Mouse (Mus musculus): ENCODE data around the gene Bcdin3d. TPM values are rescaled to one million over a fixed set of nuclear protein-coding genes. Genes with fewer than 3 reads are reported as not detected.

The Bcdin3d gene
- total RNA-seq, 2 experiments from 2014 or later: 1.3 TPM

Other genes with a start within 250 kb of the Bcdin3d start
- not detected in 2 replicates for gene Kcnh3, start 249.9 kb downstream of the Bcdin3d start, total RNA-seq (2015; ENCODE audit: low replicate concordance)
- not detected in 2 replicates for gene Kcnh3, start 249.9 kb downstream of the Bcdin3d start, total RNA-seq (2017; ENCODE audit: low replicate concordance)
- 18.4 and 26.4 TPM in 2 replicates for gene Mcrs1, start 222.8 kb downstream of the Bcdin3d start, total RNA-seq (2015; ENCODE audit: low replicate concordance)
- gene Mcrs1, start 222.8 kb downstream of the Bcdin3d start, total RNA-seq (2017; ENCODE audit: low replicate concordance): 13.4 and 15.5 TPM in 2 replicates
- 4.0 TPM in 1 of 2 replicates, not detected in the other for gene Prpf40b, start 179.6 kb downstream of the Bcdin3d start, total RNA-seq (2015; ENCODE audit: low replicate concordance)
- 1.0 TPM in 1 of 2 replicates, not detected in the other for gene Prpf40b, start 179.6 kb downstream of the Bcdin3d start, total RNA-seq (2017; ENCODE audit: low replicate concordance)
- gene Fam186b, start 178.8 kb downstream of the Bcdin3d start, total RNA-seq (2015; ENCODE audit: low replicate concordance): not detected in 2 replicates
- gene Fam186b, start 178.8 kb downstream of the Bcdin3d start, total RNA-seq (2017; ENCODE audit: low replicate concordance): not detected in 2 replicates
- gene Fmnl3, start 104.2 kb downstream of the Bcdin3d start, total RNA-seq (2015; ENCODE audit: low replicate concordance): 3.6 and 5.0 TPM in 2 replicates
- 1.5 and 2.7 TPM in 2 replicates for gene Fmnl3, start 104.2 kb downstream of the Bcdin3d start, total RNA-seq (2017; ENCODE audit: low replicate concordance)
- gene Tmbim6, start 81.8 kb downstream of the Bcdin3d start, total RNA-seq (2015; ENCODE audit: low replicate concordance): 179 and 219 TPM in 2 replicates
- 95.3 and 151 TPM in 2 replicates for gene Tmbim6, start 81.8 kb downstream of the Bcdin3d start, total RNA-seq (2017; ENCODE audit: low replicate concordance)
- 0.84 TPM in 1 of 2 replicates, not detected in the other for gene Nckap5l, start 17.0 kb downstream of the Bcdin3d start, total RNA-seq (2015; ENCODE audit: low replicate concordance)
- gene Nckap5l, start 17.0 kb downstream of the Bcdin3d start, total RNA-seq (2017; ENCODE audit: low replicate concordance): not detected in 2 replicates
- not detected in 2 replicates for gene Faim2, start 53.4 kb upstream of the Bcdin3d start, total RNA-seq (2015; ENCODE audit: low replicate concordance)
- gene Faim2, start 53.4 kb upstream of the Bcdin3d start, total RNA-seq (2017; ENCODE audit: low replicate concordance): 0.38 TPM in 1 of 2 replicates, not detected in the other
- not detected in 2 replicates for gene Aqp2, start 104.3 kb upstream of the Bcdin3d start, total RNA-seq (2015; ENCODE audit: low replicate concordance)
- not detected in 2 replicates for gene Aqp2, start 104.3 kb upstream of the Bcdin3d start, total RNA-seq (2017; ENCODE audit: low replicate concordance)
- not detected in 2 replicates for gene Aqp5, start 116.1 kb upstream of the Bcdin3d start, total RNA-seq (2015; ENCODE audit: low replicate concordance)
- gene Aqp5, start 116.1 kb upstream of the Bcdin3d start, total RNA-seq (2017; ENCODE audit: low replicate concordance): not detected in 2 replicates
- gene Aqp6, start 126.7 kb upstream of the Bcdin3d start, total RNA-seq (2015; ENCODE audit: low replicate concordance): not detected in 2 replicates
- gene Aqp6, start 126.7 kb upstream of the Bcdin3d start, total RNA-seq (2017; ENCODE audit: low replicate concordance): not detected in 2 replicates
- 248 and 272 TPM in 2 replicates for gene Racgap1, start 176.9 kb upstream of the Bcdin3d start, total RNA-seq (2015; ENCODE audit: low replicate concordance)
- 292 and 327 TPM in 2 replicates for gene Racgap1, start 176.9 kb upstream of the Bcdin3d start, total RNA-seq (2017; ENCODE audit: low replicate concordance)
- not detected in 2 replicates for gene Asic1, start 195.6 kb upstream of the Bcdin3d start, total RNA-seq (2015; ENCODE audit: low replicate concordance)
- gene Asic1, start 195.6 kb upstream of the Bcdin3d start, total RNA-seq (2017; ENCODE audit: low replicate concordance): not detected in 2 replicates
- 15.5 and 18.0 TPM in 2 replicates for gene Smarcd1, start 227.4 kb upstream of the Bcdin3d start, total RNA-seq (2015; ENCODE audit: low replicate concordance)
- gene Smarcd1, start 227.4 kb upstream of the Bcdin3d start, total RNA-seq (2017; ENCODE audit: low replicate concordance): 5.3 and 9.7 TPM in 2 replicates
- not detected in 2 replicates for gene Gm17349, start 230.8 kb upstream of the Bcdin3d start, total RNA-seq (2015; ENCODE audit: low replicate concordance)
- gene Gm17349, start 230.8 kb upstream of the Bcdin3d start, total RNA-seq (2017; ENCODE audit: low replicate concordance): not detected in 2 replicates
- gene Gpd1, start 242.8 kb upstream of the Bcdin3d start, total RNA-seq (2015; ENCODE audit: low replicate concordance): 2.1 and 2.9 TPM in 2 replicates
- gene Gpd1, start 242.8 kb upstream of the Bcdin3d start, total RNA-seq (2017; ENCODE audit: low replicate concordance): 5.4 and 8.2 TPM in 2 replicates

All from erythroid progenitor cell, adult 5-6 weeks (primary cell).